17 mouse cellular contexts compared by ENCODE assay signal in genomic region chr7:65104207-65105096, GRCm38 (mm10). TPM values are rescaled to one million over a fixed set of nuclear protein-coding genes. Genes with fewer than 3 reads are reported as not detected.
A peak's percentile ranks its signal among the peaks of the same experiment; 100 is the strongest.
DNase-seq lines count a peak whose midpoint lies in the region; ATAC-seq and TF ChIP-seq lines count a peak whose summit lies in the region.
"Had no signal": no experiment of that assay in that cellular context is flagged by ENCODE, and none has a peak within 500 bp of the region (broad histone marks: within the 10 kb centered on the region; RNA-seq: fewer than 3 reads in every experiment).

No protein-coding gene starts in this region.

- H3K9me3 ChIP-seq in forebrain, embryonic 13.5 days (replicated peaks): no peaks in the 10 kb centered on the region
- H3K9me3 ChIP-seq in forebrain, embryonic 12.5 days: no peaks in the 10 kb centered on the region
- no peaks in the 10 kb centered on the region for H3K9me3 ChIP-seq in midbrain, postnatal 0 days (ENCODE audit: low read length)
- no peaks in the 10 kb centered on the region for H3K9me3 ChIP-seq in midbrain, embryonic 10.5 days (replicated peaks)
- H3K9me3 ChIP-seq: embryonic facial prominence, embryonic 12.5 days; heart, embryonic 10.5 days; hindbrain, embryonic 10.5 days; liver, embryonic 12.5 days had no signal

- TF ChIP-seq CTCF in midbrain, postnatal 0 days (IDR thresholded peaks at IDR 0.05): no peak

- H3K4me2 ChIP-seq in forebrain, embryonic 13.5 days: no peak overlapping the region
- H3K4me2 ChIP-seq in forebrain, embryonic 12.5 days: no peak overlapping the region
- H3K4me2 ChIP-seq in midbrain, postnatal 0 days (ENCODE audit: low read depth, low read length, poor library complexity, severe bottlenecking): no peak overlapping the region
- H3K4me2 ChIP-seq: embryonic facial prominence, embryonic 12.5 days; liver, embryonic 12.5 days had no signal

- DNase-seq in midbrain, postnatal 0 days (ENCODE audit: low spot score): peak; percentile 23
- DNase-seq in midbrain, embryonic 10.5 days (ENCODE audit: low spot score): no peak
- no peak for DNase-seq in frontal cortex, postnatal 14 days (ENCODE audit: low spot score in 2 of 2)
- no peak for DNase-seq in thymus, postnatal 0 days (ENCODE audit: low spot score)
- DNase-seq: kidney, postnatal 36 days; lung, adult 2 months; right cerebral cortex, postnatal 25 days had no signal

- no peak overlapping the region for H3K27ac ChIP-seq in forebrain, embryonic 13.5 days
- H3K27ac ChIP-seq in forebrain, embryonic 12.5 days: no peak overlapping the region
- H3K27ac ChIP-seq in midbrain, postnatal 0 days (ENCODE audit: low read depth, low read length): no peak overlapping the region
- no peak overlapping the region for H3K27ac ChIP-seq in midbrain, embryonic 10.5 days (replicated peaks)
- H3K27ac ChIP-seq: embryonic facial prominence, embryonic 12.5 days; heart, embryonic 10.5 days; hindbrain, embryonic 10.5 days; liver, embryonic 12.5 days had no signal

- H3K36me3 ChIP-seq in forebrain, embryonic 13.5 days (ENCODE audit: poor library complexity, severe bottlenecking): no peaks in the 10 kb centered on the region
- no peaks in the 10 kb centered on the region for H3K36me3 ChIP-seq in forebrain, embryonic 12.5 days (replicated peaks)
- H3K36me3 ChIP-seq in midbrain, postnatal 0 days (ENCODE audit: insufficient read depth, low read length): no peaks in the 10 kb centered on the region
- H3K36me3 ChIP-seq in midbrain, embryonic 10.5 days: no peaks in the 10 kb centered on the region
- H3K36me3 ChIP-seq: embryonic facial prominence, embryonic 12.5 days; heart, embryonic 10.5 days; hindbrain, embryonic 10.5 days; liver, embryonic 12.5 days had no signal

- no peaks in the 10 kb centered on the region for H3K27me3 ChIP-seq in forebrain, embryonic 13.5 days
- H3K27me3 ChIP-seq in forebrain, embryonic 12.5 days: no peaks in the 10 kb centered on the region
- no peaks in the 10 kb centered on the region for H3K27me3 ChIP-seq in midbrain, postnatal 0 days (ENCODE audit: insufficient read depth, low read length)
- H3K27me3 ChIP-seq in midbrain, embryonic 10.5 days (ENCODE audit: low read depth, poor library complexity, severe bottlenecking): no peaks in the 10 kb centered on the region
- H3K27me3 ChIP-seq: embryonic facial prominence, embryonic 12.5 days; liver, embryonic 12.5 days had no signal

- H3K4me3 ChIP-seq in forebrain, embryonic 13.5 days: no peak overlapping the region
- no peak overlapping the region for H3K4me3 ChIP-seq in forebrain, embryonic 12.5 days (replicated peaks)
- no peak overlapping the region for H3K4me3 ChIP-seq in midbrain, postnatal 0 days (ENCODE audit: low read depth, low read length)
- no peak overlapping the region for H3K4me3 ChIP-seq in midbrain, embryonic 10.5 days
- H3K4me3 ChIP-seq: embryonic facial prominence, embryonic 12.5 days; heart, embryonic 10.5 days; hindbrain, embryonic 10.5 days; liver, embryonic 12.5 days had no signal

- H3K9ac ChIP-seq in forebrain, embryonic 13.5 days: no peak overlapping the region
- H3K9ac ChIP-seq in forebrain, embryonic 12.5 days: no peak overlapping the region
- H3K9ac ChIP-seq in midbrain, postnatal 0 days (replicated peaks; ENCODE audit: low read length, poor library complexity, severe bottlenecking): no peak overlapping the region
- H3K9ac ChIP-seq: embryonic facial prominence, embryonic 12.5 days; liver, embryonic 12.5 days had no signal

- 86% methylated on average over 17 of the region's 17 CpGs for WGBS in forebrain, embryonic 13.5 days
- 90% methylated on average over 17 of the region's 17 CpGs for WGBS in forebrain, embryonic 12.5 days
- 83% methylated on average over 17 of the region's 17 CpGs for WGBS in midbrain, postnatal 0 days
- 92% methylated on average over 17 of the region's 17 CpGs for WGBS in midbrain, embryonic 10.5 days

- no peaks in the 10 kb centered on the region for H3K4me1 ChIP-seq in forebrain, embryonic 13.5 days
- H3K4me1 ChIP-seq in forebrain, embryonic 12.5 days: no peaks in the 10 kb centered on the region
- no peaks in the 10 kb centered on the region for H3K4me1 ChIP-seq in midbrain, postnatal 0 days (ENCODE audit: insufficient read depth, low read length)
- no peaks in the 10 kb centered on the region for H3K4me1 ChIP-seq in midbrain, embryonic 10.5 days
- H3K4me1 ChIP-seq: embryonic facial prominence, embryonic 12.5 days; heart, embryonic 10.5 days; hindbrain, embryonic 10.5 days; liver, embryonic 12.5 days had no signal

- ATAC-seq in forebrain, embryonic 13.5 days: peak; percentile 24; the same call in 1 of the 2 replicates
- ATAC-seq in forebrain, embryonic 12.5 days (ENCODE audit: low FRiP score): no peak
- no peak for ATAC-seq in midbrain, postnatal 0 days (ENCODE audit: low FRiP score)
- peak; percentile 53; the same call in 1 of the 2 replicates for ATAC-seq in granulocyte monocyte progenitor cell, adult 5-6 weeks (replicated peaks; ENCODE audit: poor library complexity, severe bottlenecking)
- ATAC-seq: liver, embryonic 12.5 days; midbrain, embryonic 16.5 days had no signal

RNA-seq across cellular contexts. Expression of gene Fam189a1, which starts 51.9 kb away (rescaled TPM):
- 3.0 and 3.8 TPM in 2 replicates for polyA plus RNA-seq in forebrain, embryonic 13.5 days (2015; fragmentation: Nextera tagmentation; extraction: Ambion mirVana)
- polyA plus RNA-seq in forebrain, embryonic 12.5 days (2016; fragmentation: Nextera tagmentation; extraction: Ambion mirVana): 2.8 and 5.4 TPM in 2 replicates
- 19.7 and 21.3 TPM in 2 replicates for total RNA-seq in midbrain, postnatal 0 days (2014; rRNA removed)
- 10.0 and 12.8 TPM in 2 replicates for polyA plus RNA-seq in midbrain, postnatal 0 days (2015; fragmentation: Nextera tagmentation; extraction: Ambion mirVana)
- polyA plus RNA-seq in midbrain, embryonic 10.5 days (2016; fragmentation: Nextera tagmentation; extraction: Ambion mirVana): 1.3 and 2.7 TPM in 2 replicates
- total RNA-seq in granulocyte monocyte progenitor cell, adult 5-6 weeks (2014; fragmentation: Nextera tagmentation): not detected in 2 replicates
- not detected in 2 replicates for total RNA-seq in granulocyte monocyte progenitor cell, adult 5-6 weeks (2017)
- 0.12 and 0.19 TPM in 2 replicates for polyA plus RNA-seq in thymus, postnatal 0 days (2015; fragmentation: Nextera tagmentation; extraction: Ambion mirVana)
- total RNA-seq: megakaryocyte-erythroid progenitor cell, adult 5-6 weeks; neutrophil, adult 5-6 weeks had no signal
- polyA plus RNA-seq: liver, embryonic 12.5 days had no signal

Comparison
In these comparisons a context has a peak if more than half of its experiments do, and no peak if none do; other contexts are left out.
1. ATAC-seq: peak in forebrain, embryonic 13.5 days (single experiment) and granulocyte monocyte progenitor cell, adult 5-6 weeks (single experiment); none in forebrain, embryonic 12.5 days (single experiment) and midbrain, postnatal 0 days (single experiment).